Mouse (Mus musculus) adrenal gland, adult 2 months (tissue): ENCODE data around the gene Rhobtb3. TPM values are rescaled to one million over a fixed set of nuclear protein-coding genes. Genes with fewer than 3 reads are reported as not detected.

Experiments used
- DNase-seq: peaks from one replicate; pipeline ENCODE4 v3.0.0; 2021
- long read RNA-seq: library from polyadenylated mRNA; stranded (forward); transcript quantifications from one replicate; pipeline ENCODE4 v2.0.0, GENCODE M21; 2021
- polyA plus RNA-seq: library from polyadenylated mRNA; depleted of rRNA; stranded (reverse); fragments of >200 nt; gene quantifications from 2 replicates; pipeline ENCODE4 v1.2.3, GENCODE M21; 2012; rRNA removed
- total RNA-seq, 2 experiments: library from RNA; stranded (reverse); gene quantifications; 2 replicates each; pipeline ENCODE4 v1.2.3; 2021

Rhobtb3 gene
- total RNA-seq (10 to 100 TPM in 1 of 2 experiments, 1 to 10 TPM in 1; 3.6 to 11.8 TPM), polyA plus RNA-seq (5.8 and 8.8 TPM in 2 replicates)
- long read RNA-seq, full-length matches to known transcripts, result 4 of 6 reads
- long read RNA-seq, partial matches to known transcripts, result 1 of 6 reads
- long read RNA-seq, other reads (novel, unspliced or antisense), result 1 of 6 reads

DNA sequence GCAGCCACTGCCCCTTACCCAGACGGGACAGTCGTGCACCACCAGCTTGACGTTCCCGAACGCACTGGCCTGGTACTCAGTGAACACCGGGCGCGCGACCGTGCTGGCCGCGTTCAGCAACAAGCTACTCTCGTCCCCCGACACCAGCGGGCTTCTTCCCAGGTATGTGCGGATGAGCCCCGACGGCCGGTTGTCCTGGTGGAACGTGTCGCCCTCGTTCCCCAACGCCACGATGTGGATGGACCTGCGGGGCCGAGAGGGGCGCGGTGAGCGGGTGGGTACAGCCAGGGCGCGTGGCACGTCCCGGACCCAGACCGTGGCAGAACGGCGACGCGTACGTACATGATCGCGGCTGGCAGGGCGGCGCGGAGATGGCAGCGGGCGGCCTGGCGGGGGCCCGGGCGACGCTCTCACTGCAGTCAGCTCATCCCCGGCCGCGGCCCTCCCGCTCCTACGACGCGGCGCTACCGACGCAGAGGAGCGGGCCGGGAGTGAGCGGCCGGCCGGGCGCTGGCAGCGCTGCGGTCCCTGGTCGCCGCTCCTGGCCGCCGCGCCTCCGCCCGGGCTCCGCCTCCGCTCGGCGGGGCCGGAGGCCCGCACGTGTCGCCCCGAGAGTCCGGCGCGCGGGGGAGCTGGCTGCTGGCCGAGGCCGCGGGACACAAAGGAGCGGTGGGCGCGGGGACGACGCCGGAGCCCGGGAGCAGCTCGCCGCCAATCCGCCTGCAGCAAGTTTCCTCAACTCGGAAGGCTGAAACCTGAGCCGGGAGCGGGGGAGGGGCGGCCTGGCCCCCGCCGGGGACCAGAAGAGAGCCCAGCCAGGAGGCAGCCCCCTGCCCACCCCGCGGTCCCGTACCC lies at the start of gene Rhobtb3:
Rhobtb3 (minus strand) TSS at position 737 of the 855 bp plus-strand sequence.
- DNase-seq, result peak; percentile 85

DNA sequence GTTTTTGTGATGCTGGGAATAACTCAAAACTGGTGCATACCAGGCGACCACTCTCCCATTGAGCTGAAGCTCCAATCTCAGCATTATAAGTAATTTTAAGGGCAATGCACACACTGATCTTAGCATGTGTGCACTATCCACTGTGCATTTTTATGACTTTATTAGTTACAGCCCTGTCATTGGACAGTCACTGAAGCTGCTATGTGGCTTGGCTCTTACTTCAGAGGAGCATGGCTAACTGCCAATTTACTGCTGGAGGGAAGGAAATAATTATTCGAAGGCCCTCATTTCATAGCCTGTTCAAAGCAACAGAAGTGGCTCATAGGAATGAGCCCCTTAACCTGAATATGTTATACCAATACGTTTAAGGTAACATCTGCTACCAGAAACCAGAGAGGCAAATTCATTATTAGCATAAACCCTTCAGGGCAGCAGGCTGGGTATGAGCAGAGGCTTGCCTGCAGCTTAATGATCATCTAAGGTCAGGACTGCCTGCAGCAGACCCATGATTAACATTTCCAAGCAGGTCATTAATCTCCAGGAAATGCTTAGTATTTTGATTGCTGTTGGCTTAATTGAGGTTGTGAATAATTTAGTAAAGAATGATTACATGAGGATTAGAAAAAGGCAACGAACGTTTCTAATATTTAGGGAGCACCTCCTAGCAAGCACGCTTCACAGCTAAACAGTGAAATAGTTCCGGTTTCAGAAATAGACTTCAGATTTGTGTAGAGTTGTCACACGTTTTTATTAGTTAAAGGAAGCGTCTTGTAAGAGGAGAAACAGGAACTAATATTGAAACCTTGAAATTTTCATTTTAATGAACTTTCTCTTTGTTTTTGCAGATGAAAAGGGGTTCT lies 48.7 kb upstream of the Rhobtb3 start:
- DNase-seq, result peak; percentile 16

GRCm38 (mm10) chr13:75988096-75988495 lies 44.4 kb upstream of the Rhobtb3 start:
- DNase-seq, result no peak

DNA sequence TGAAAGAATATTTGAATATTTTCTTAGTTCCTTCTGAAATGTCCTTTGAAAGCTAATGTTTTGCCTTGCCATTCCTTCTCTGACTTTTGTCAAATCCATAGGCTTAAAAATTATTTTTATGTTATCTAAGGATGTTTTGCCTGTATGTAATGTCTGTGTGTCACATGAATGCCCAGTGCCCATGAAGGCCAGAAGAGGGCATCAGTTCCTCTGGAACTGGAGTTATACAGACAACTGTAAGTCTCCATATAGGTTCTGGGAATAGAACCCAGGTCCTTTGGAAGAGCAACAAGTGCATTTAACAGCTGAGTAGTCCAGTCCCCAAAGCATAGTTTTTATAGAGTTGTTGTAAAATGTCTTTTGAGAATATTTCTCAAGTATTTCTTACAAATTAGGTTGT lies 38.2 kb upstream of the Rhobtb3 start:
- no peak for DNase-seq

GRCm38 (mm10) chr13:75976649-75977048 lies 32.9 kb upstream of the Rhobtb3 start:
- no peak for DNase-seq

GRCm38 (mm10) chr13:75976218-75976617 lies 32.5 kb upstream of the Rhobtb3 start:
- no peak for DNase-seq

GRCm38 (mm10) chr13:75975629-75976028 lies 31.9 kb upstream of the Rhobtb3 start:
- DNase-seq, result no peak

GRCm38 (mm10) chr13:75974481-75974880 lies 30.8 kb upstream of the Rhobtb3 start:
- no peak for DNase-seq

DNA sequence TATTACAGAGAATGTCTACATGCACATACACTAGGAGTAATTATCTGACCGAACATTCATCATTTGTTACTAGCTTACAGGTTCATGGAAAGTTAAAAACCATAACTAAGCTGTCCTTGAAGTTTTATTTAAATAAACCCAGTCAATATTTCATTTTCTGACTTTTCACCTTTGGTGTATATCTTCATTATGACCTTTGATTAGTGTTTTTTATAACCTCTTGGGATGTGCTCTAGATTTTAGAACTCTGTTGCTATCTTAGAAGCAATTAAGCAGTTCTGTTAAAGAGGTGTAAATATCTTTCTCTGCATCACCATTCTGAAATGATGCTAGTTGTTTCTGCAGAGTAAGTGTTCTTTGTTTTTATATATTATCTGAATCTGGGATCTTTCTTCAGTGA lies 23.1 kb upstream of the Rhobtb3 start, which contains the start of gene Spata9:
Spata9 (plus strand) TSS at position 301 of the 400 bp plus-strand sequence.
- no peak for DNase-seq

DNA sequence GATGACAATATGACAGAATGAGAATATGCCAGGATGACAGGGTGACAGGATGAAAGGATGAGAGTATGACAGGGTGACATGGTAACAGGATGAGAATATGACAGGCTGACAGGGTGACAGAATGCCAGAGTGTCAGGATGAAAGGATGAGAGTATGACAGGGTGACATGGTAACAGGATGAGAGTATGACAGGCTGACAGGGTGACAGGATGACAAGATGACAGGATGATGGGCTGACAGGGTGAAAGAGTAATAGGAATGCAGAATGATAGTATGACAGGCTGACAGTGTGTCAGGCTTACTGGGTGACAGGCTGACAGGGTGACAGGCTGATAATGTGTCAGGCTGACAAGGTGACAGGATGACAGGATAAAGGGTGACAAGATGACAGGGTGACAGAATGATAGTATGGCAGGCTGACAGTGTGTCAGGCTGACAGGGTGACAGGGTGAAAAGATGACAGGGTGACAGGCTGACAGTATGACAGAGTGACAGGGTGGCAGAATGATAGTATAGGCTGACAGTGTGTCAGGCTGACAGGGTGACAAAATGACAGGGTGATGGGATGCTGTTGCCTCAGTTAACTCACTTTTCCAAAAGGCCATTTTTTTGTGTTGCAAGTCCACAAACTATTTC lies 11.8 kb upstream of the Rhobtb3 start:
- no peak for DNase-seq

DNA sequence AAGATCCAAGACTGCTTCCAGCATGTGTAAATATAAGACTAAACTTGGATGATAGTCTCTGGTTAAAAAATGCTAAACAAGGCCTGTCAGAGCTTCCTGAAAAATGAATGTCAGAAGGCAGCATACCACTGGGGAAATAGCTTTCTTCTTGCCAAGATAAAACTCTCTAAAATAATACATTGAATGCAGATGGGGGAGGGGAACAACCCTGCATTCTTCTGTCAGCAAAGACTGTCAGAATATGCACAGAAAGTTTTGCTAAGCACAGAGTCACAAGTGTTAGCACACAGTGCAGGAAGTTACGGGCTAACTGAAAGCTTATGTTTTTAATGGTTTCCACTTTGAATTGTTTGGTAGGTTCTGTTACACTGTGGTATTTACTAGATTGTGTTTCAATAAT lies 6.6 kb upstream of the Rhobtb3 start:
- no peak for DNase-seq

DNA sequence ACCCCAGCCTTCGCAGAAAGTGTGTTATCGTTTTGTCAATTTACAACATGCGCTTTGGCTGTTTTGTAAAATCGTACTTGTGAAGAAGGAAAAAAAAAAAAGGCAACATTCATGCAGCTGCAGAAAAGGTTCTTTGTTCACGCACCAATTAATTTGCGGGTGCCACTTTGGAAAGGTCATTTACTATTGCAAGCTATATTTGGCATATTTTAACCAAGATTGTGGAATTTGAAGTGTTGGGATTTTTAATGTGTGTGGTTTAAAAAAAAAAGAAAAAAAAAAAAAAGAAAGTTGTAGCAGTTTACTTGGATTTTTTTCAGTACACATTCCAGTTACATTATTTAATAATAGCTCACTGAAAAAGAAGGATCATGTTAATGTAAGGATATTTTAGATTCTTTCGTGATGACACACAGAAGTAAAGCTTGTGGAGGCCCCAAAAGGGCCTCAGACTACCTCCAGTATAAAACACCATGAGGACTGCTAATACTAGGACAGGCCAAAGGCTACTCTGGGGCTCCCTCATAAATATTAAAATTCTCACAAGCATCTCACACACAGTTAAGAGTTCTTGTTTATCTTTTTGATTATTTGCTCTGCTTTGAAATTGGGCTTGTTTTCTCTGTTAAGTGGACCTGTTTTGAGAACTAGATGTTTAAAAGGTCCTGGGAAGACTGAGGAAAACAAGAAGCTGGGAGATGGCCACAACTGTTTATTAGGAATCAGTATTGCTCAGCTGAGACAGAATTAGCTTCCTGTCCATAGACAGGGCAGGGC lies 507 bp upstream of the Rhobtb3 start:
- no peak for DNase-seq

GRCm38 (mm10) chr13:75942731-75943130 lies 994 bp downstream of the Rhobtb3 start:
- no peak for DNase-seq

GRCm38 (mm10) chr13:75941518-75942295 lies 2.0 kb downstream of the Rhobtb3 start:
- DNase-seq, result no peak

DNA sequence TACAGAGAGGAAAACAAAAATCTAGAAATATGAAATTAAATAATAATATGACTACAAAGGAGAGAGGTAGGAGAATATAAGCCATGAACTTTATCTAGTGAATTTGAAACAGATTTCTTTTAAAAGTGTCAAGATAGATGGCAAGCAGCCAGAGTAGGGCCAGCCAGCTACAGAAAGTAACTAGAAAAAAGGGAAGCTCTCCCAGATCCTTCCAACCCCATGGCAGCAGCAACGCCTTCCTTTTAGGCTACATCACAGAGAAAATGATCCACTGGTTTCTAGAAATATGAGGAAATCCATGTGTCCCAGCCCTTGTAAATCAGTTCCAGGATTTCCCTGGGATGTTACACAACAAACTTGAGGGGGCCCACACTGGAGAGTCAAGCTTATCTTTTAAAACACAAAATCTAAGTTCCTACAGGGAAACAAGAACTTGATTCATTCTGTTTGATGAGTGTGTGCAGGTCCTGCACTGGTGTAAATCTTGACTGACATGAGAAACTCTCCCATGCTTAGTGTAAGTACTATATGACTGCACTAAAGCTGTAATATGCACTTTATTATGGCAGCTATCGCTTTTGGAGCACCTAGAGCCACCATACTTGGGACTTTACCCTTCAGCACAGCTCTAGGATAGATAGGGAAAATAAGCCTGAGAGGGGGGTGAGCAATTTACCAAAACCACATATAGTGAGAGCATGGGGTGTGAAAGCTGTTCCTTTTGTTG lies 2.8 kb downstream of the Rhobtb3 start:
- DNase-seq, result no peak

DNA sequence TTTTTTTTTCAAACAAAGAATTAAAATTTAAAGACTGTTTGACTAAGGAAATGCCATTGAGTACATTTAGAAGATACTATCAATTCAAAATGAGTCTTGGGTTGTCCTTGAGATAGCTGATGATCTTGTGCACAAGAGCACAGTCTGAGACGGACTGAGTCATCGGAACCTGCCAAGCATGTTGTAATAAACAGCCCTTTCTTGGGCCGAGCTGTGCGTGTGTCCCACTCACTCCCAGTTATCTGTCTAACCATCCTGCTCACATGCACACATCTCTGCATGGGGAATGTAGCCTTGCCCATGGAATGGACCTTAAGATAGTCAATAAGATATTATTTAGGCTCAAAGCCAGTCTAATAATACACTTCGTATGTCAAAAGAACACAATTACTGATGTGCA lies 4.9 kb downstream of the Rhobtb3 start:
- DNase-seq, result peak; percentile 33

DNA sequence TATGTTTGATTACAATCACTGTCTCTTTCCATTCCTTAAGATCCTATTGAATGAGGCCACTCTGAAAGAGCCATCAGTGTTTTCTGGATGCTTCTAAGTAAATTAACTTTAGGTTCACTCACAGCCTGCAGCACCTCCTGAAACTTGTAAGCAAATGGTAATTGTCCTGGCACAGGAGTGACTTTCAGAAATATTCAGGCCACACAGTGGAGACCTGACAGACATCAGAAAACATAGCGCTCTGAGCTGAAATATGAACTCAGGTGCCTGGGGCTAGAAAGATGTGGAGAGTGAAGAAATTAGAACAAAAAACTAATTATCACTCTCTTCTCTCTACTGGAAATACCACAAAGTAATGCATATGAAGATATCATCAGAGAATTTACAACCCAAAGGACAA lies 10.4 kb downstream of the Rhobtb3 start:
- no peak for DNase-seq

GRCm38 (mm10) chr13:75931073-75931472 lies 12.7 kb downstream of the Rhobtb3 start:
- no peak for DNase-seq

DNA sequence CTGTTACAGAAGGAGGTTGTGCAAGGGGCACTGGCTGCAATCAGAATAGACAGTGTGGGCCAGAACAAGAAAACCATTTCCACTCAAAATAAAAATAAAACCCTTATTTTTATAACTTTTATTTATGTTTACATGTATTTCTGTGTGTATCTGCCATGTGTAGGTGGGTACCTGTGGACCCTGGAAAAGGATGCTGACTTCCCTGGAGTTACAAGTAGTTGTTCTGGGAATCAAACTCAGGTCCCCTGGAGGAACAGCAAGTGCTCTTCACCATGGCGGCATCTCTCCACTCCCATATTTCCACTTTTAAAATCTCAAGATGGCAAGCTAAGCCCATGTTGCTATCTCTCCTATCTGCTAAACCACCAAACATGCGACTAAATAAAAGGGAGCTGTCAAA lies 13.1 kb downstream of the Rhobtb3 start:
- DNase-seq, result no peak

DNA sequence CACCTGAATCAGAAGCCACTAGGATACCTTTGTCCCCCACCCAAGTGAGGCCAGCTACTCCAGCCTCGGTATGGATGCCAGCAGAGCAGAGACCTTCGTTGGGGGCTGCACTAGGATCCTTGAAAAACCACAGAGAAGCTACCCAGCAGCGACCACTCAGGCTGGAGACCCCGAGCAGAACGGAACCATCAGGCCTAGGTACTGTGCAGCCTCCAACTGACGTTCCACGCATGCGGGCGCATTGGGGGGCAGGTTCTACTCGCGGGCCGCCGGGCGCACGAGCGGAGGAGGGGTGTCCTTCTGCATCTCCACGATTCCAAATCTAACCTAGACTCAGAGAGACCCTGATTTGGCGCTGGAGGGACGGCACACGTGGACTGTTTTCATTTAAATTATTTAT lies 13.7 kb downstream of the Rhobtb3 start:
- DNase-seq, result no peak
